Comparison of ENCODE assay signal across 8 mouse cellular contexts in the genomic region with DNA sequence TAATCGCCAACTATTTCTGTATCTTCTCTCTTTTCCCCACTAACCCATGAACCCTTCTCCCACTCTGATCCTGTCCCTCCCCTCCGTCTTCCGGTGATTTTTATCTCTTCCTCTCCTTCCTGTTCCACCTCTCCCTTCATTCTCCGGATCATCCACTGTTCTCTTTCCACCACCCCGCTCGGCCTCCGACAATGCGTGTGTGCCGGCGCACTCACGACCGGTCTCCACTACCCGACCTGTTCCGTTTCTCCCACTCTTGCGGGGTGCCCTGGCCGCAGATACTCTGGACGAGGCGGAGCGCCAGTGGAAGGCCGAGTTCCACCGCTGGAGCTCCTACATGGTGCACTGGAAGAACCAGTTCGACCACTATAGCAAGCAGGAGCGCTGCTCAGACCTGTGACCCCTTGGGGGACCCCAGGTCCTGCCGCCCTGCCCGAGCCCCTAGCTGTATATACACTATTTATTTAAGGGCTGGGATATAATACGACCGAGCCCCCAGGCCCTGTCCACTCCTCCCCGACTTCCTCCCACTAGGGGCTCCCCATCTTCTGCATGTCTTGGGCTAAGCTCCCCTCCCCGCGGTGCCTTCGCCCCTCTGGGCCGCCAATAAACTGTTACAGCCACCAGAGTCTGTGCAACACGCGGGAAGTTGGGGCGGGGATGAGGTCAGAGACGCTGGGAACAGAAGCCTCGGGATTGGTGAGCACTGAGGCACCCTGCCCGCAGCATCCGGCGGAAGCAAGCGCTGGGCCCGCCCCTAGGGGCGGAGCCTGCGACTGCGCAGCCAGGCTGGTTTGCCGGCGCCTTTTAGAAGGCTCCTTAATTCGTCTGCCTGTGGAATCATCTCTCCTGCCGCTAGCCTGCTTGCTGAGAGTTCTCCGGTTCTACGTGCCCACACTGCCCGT. TPM values are rescaled to one million over a fixed set of nuclear protein-coding genes. Genes with fewer than 3 reads are reported as not detected.
DNase-seq lines count a peak whose midpoint lies in the region; ATAC-seq lines count a peak whose summit lies in the region.

A gene (plus strand): TSS at position 791 of the 905 bp plus-strand sequence.

- H3K27ac ChIP-seq in intestine, embryonic 14.5 days (ENCODE audit: low read depth) = peak within 1 kb of the TSS; percentile 85

- peaks cover 41% of the 10 kb centered on the region for H3K36me3 ChIP-seq in intestine, embryonic 14.5 days (ENCODE audit: control insufficient read depth, insufficient read depth, low read length)

- H3K4me3 ChIP-seq in intestine, embryonic 14.5 days (ENCODE audit: low read depth, low read length) = peak within 1 kb of the TSS; percentile 55

- 1% methylated on average over 52 of the region's 52 CpGs for WGBS in intestine, embryonic 14.5 days

- ATAC-seq in intestine, embryonic 14.5 days (replicated peaks; ENCODE audit: low FRiP score, low TSS enrichment, low read depth) = peak; percentile 89

- DNase-seq in adrenal gland, adult 18-20 months (ENCODE audit: low spot score in 2 of 2) = peak; percentile 89 to 92
- peak; percentile 97 for DNase-seq in embryo, embryonic 11 days
- peak; percentile 95 for DNase-seq in gastrocnemius, postnatal 25 days
- DNase-seq in intestine, embryonic 14.5 days (ENCODE audit: low spot score) = peak; percentile 94
- DNase-seq in left cerebral cortex, postnatal 14 days (ENCODE audit: low spot score in 2 of 2) = peak; percentile 97 to 98
- peak; percentile 97 for DNase-seq in mesoderm, embryonic 11.5 days (ENCODE audit: low read depth, low spot score)
- peak; percentile 96 for DNase-seq in right cerebral cortex, postnatal 36 days (ENCODE audit: low spot score in 2 of 2)
- peak; percentile 95 for DNase-seq in yolk sac, embryonic 10.5 days (ENCODE audit: low spot score)

- peaks cover 23% of the 10 kb centered on the region for H3K27me3 ChIP-seq in intestine, embryonic 14.5 days (replicated peaks; ENCODE audit: control insufficient read depth, insufficient read depth, low read length)

- peak within 1 kb of the TSS; percentile 72 for H3K9ac ChIP-seq in intestine, embryonic 14.5 days (ENCODE audit: low read length)

- intact Hi-C loops in left cerebral cortex, postnatal 14 days (cut with DNase I) = no loop called here

- peaks cover 7% of the 10 kb centered on the region for H3K4me1 ChIP-seq in intestine, embryonic 14.5 days (replicated peaks; ENCODE audit: control insufficient read depth, insufficient read depth, low read length)

- no peaks in the 10 kb centered on the region for H3K9me3 ChIP-seq in intestine, embryonic 14.5 days (ENCODE audit: control insufficient read depth, low read length)

- peak within 1 kb of the TSS; percentile 71 for H3K4me2 ChIP-seq in intestine, embryonic 14.5 days (ENCODE audit: low read length)

RNA-seq across cellular contexts. Expression of the gene that starts here (rescaled TPM):
- total RNA-seq in adrenal gland, adult 18-20 months (2021) = 10 to 100 TPM in 1 of 2 experiments, 1 to 10 TPM in 1; 8.8 to 10.2 TPM
- total RNA-seq in gastrocnemius, postnatal 25 days (2021) = 10 to 100 TPM; 18.3 to 24.4 TPM
- 8.9 and 10.6 TPM in 2 replicates for polyA plus RNA-seq in intestine, embryonic 14.5 days (2014; fragmentation: Nextera tagmentation; extraction: Ambion mirVana)
- 10 to 100 TPM; 16.4 to 17.1 TPM for total RNA-seq in left cerebral cortex, postnatal 14 days (2021)

Comparison
In these comparisons a context has a peak if more than half of its experiments do, and no peak if none do; other contexts are left out.
1. Peak in every context shown above with its lines: DNase-seq, ATAC-seq, H3K4me3 ChIP-seq and H3K27ac ChIP-seq.